Mouse (Mus musculus) G1E (cell line): ENCODE measurements at regions not wholly inside any gene's neighbourhood (a gene's known extent, or its start where the extent isn't known, plus 50 kb on each side); places are given as distances from the start of the nearest gene placed in this dataset.

Source experiments
- ATAC-seq: 2 replicates; pipeline ENCODE4 v1.8.0; 2016; ENCODE audit warnings: mild to moderate bottlenecking; ENCODE audit not compliant: insufficient number of reproducible peaks, poor library complexity, low FRiP score, severe bottlenecking; ENCODE audit errors: extremely low read depth
- DNase-seq: peaks from one replicate; pipeline ENCODE4 v3.0.0; 2012; ENCODE audit warnings: low spot score
- H3K27me3 ChIP-seq: 2 replicates; pipeline ENCODE4 v1.6.1; 2012; ENCODE audit warnings: mild to moderate bottlenecking, low read length, inconsistent platforms; ENCODE audit not compliant: insufficient read depth
- H3K36me3 ChIP-seq: replicated peaks from 2 replicates; pipeline ENCODE3; 2012; ENCODE audit warnings: mild to moderate bottlenecking, inconsistent platforms
- H3K4me1 ChIP-seq: 2 replicates; pipeline ENCODE4 v1.6.1; 2012; ENCODE audit warnings: low read depth, low read length, inconsistent platforms, mixed read lengths; ENCODE audit not compliant: insufficient read depth
- H3K4me3 ChIP-seq: 2 replicates; pipeline ENCODE4 v1.5.1; 2012; ENCODE audit warnings: low read depth, mild to moderate bottlenecking, inconsistent platforms, low read length, moderate library complexity, mixed read lengths
- H3K9me3 ChIP-seq: replicated peaks from 2 replicates; pipeline ENCODE4 v1.6.1; 2012; ENCODE audit warnings: inconsistent platforms
- CTCF ChIP-seq: IDR thresholded peaks from 2 replicates; pipeline ENCODE4 v1.5.1; 2012; ENCODE audit warnings: low read depth, low read length, inconsistent platforms, mixed read lengths
- GATA1 ChIP-seq: IDR thresholded peaks from 2 replicates; pipeline ENCODE4 v1.6.1; 2012; ENCODE audit warnings: borderline replicate concordance, low read length, inconsistent platforms, mixed read lengths
- GATA2 ChIP-seq: IDR thresholded peaks from 2 replicates; pipeline ENCODE4 v1.6.1; 2012; ENCODE audit warnings: low read depth, low read length, inconsistent platforms, borderline replicate concordance
- POLR2AphosphoS5 ChIP-seq: IDR thresholded peaks from 2 replicates; pipeline ENCODE4 v1.6.1; 2012; ENCODE audit warnings: low read depth, low read length, inconsistent platforms; ENCODE audit not compliant: insufficient replicate concordance
- TAL1 ChIP-seq: conservative IDR thresholded peaks from 2 replicates; pipeline ENCODE4 v1.6.1; 2012; ENCODE audit warnings: low read depth, low read length, inconsistent platforms, mixed read lengths

DNA sequence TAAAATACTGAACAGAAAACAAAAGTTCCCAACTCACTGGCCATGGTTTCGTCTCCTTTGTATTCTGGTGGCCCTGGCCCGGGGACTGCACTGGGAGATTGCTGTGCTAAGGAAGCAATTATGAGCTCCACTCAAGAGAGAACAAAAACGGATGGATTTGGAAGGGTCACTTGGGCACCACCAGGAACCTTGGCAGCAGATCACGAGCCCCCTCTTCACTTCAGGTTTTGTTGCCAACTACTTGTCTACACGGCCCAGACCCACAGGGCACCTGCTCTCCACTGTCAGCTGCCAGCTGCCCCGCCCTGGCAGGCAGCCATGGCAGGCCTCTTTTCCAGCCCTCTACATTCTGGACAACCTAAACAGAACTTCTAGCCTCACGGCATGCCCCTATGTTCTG is 199.8 kb upstream of the Klf14 start:
- TF ChIP-seq GATA1, result no peak
- TF ChIP-seq CTCF, result no peak
- no peak for TF ChIP-seq POLR2AphosphoS5
- no peak for TF ChIP-seq TAL1
- TF ChIP-seq GATA2, result no peak
- Histone ChIP-seq H3K4me3 (no peak overlapping the region), H3K4me1 (no peaks in the 10 kb centered on the region), H3K36me3 (no peaks in the 10 kb centered on the region), H3K9me3 (no peaks in the 10 kb centered on the region), H3K27me3 (peaks cover 3% of the 10 kb centered on the region)
- ATAC-seq, result no peak
- DNase-seq, result no peak

DNA sequence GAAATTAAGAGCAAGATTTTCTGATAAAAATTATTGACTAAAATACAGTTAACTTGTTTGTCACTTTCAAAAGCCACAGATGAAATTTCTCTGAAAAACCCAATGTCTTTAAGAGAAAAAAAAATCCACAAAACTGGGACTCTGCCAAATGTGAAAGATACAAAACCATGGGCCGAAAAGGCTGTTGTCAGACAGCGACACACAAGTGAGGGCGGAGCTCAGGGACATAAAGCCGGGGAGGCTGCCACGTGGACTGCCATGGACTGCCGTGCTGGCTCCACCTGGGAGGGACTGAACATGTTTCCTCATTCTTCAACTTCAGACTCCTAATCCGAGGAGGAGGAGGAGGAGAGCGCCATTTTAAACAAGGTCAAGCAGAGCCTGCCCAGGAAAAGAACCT is 200.4 kb upstream of the Klf14 start:
- Histone ChIP-seq H3K36me3 (no peaks in the 10 kb centered on the region), H3K27me3 (peaks cover 3% of the 10 kb centered on the region), H3K9me3 (no peaks in the 10 kb centered on the region), H3K4me1 (no peaks in the 10 kb centered on the region), H3K4me3 (no peak overlapping the region)
- DNase-seq, result peak; percentile 46
- TF ChIP-seq GATA2 (no peak), POLR2AphosphoS5 (no peak), CTCF (no peak), TAL1 (no peak), GATA1 (no peak)
- ATAC-seq, result no peak

DNA sequence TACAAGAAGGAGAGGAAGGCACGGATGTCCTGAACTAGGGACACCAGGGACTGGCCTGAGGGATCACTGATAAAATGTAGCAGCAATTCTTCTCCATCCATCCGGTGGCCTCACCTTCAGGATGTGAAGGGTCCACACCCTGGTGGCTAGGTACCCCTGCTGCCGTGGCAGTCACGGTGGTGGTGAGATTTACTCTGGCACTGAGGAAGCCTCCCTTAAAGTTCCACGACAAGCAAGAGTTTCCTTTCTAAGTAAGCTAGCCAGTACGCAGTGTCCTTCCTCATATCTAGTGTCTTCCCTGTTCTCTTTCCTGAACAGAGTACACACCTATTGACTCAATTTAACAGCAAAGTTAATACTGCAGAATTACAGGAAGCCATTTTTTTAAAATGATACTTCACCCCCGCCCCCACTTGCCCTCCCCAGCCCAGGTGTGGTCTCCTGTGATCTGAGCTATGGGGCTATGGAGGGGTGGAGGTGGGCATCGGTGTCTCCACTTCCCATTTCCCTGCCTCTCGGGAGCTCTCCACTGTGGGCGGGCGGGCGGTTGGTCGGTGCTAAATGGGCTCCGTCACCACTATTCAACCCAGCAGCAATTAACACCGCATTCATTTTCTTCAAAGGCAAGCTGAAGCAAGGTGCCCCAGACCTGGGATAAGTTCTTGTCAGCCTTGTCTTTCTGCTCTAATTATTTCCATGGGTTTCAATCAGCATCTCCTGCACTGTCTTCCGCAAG is 201.2 kb upstream of the Klf14 start:
- ATAC-seq (no peak), DNase-seq (no peak)
- Histone ChIP-seq H3K4me3 (no peak overlapping the region), H3K4me1 (no peaks in the 10 kb centered on the region), H3K27me3 (peaks cover 2% of the 10 kb centered on the region), H3K36me3 (no peaks in the 10 kb centered on the region), H3K9me3 (no peaks in the 10 kb centered on the region)
- TF ChIP-seq POLR2AphosphoS5 (no peak), TAL1 (no peak), GATA1 (no peak), GATA2 (no peak), CTCF (no peak)

DNA sequence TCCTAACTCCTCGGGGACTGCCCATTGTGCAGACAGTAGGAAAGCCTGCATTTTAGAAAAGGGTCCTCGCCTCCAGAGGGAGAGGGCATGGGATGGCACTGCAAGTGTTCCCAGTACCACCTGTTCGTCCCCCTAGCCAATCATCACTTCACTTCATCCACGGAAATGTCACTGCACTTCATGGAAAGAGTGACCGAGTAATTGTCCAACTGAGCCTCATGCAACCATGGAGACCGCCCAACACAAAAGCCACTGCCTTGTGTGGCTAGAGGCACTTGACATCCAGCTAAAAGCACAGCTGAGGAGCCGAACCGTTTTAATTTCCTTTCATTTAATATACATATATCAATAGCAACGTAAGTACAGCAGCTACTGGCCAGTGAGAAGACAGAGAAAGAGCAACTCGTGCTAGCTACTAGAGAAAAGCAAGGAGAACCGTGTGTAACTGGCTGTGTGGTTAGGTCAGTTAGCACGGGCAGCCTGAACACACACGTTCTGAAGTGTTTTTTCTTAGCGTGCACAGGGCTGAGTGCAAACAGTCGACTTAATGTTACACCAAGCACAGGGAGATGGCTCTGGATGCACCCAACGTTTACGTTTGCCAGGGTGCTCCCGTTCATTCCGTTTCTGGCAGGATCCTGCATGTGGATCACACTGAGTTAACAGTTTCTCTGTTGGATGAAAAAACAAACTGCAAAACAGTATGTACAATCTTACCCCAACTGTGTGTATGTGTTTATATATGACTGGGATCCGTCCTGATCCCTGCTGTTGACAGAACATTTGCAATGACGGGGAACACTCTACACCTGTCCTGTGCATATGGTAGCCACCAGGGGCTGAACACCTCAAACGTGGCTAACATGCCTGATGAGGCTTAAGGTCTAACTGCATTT is 202.8 kb upstream of the Klf14 start:
- Histone ChIP-seq H3K9me3 (no peaks in the 10 kb centered on the region), H3K4me3 (no peak overlapping the region), H3K36me3 (no peaks in the 10 kb centered on the region), H3K4me1 (no peaks in the 10 kb centered on the region), H3K27me3 (no peaks in the 10 kb centered on the region; the same call in 1 of the 2 replicates)
- ATAC-seq (no peak), DNase-seq (no peak)
- TF ChIP-seq TAL1 (no peak), GATA1 (no peak), GATA2 (no peak), POLR2AphosphoS5 (no peak), CTCF (no peak)

DNA sequence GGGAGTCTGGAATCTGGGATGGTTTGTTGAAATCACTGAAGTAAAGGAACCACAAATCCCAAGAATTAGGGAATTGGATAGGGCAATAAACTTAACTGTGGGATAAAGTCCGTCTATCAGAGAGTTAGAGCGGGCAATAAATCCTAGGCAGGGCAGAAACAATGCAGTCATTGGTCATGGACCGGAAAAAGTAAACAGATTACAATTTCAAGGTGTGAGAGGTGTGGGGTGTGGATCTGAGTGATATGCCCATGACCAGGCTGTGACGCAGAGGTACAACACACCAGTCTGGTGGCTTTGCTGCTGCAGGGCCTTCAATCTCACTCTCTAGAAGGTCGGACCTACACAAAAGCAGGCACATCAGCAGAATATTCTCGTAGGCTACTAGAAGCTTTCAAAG is 206.1 kb upstream of the Klf14 start:
- no peaks in the 10 kb centered on the region for H3K9me3 ChIP-seq
- no peak overlapping the region for H3K4me3 ChIP-seq
- no peaks in the 10 kb centered on the region for H3K4me1 ChIP-seq
- DNase-seq (no peak), ATAC-seq (no peak)
- TF ChIP-seq GATA2 (no peak), TAL1 (no peak)
- H3K27me3 ChIP-seq, result peaks cover 15% of the 10 kb centered on the region; the same call in 1 of the 2 replicates
- H3K36me3 ChIP-seq, result no peaks in the 10 kb centered on the region

DNA sequence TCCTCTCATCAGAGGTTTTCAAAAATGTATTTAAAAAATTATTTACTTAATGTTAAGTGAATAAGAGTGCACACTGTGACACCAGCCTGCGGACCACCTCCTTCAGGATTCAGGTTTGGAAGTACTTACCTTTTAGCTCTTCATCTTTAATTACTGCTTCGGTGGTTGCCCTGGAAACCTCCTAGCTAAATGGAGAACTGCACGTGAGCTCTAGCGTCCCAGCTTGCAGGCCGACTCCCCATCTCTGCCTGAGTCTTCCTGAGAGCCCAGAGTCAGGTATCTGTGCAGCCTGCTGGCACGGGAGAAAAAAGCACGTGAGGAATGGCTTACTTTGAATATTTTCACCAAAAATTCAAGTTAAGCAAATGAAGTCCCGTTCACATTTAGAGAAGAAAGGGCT is 207.5 kb upstream of the Klf14 start:
- Histone ChIP-seq H3K4me1 (no peaks in the 10 kb centered on the region), H3K27me3 (peaks cover 20% of the 10 kb centered on the region; the same call in 1 of the 2 replicates), H3K9me3 (no peaks in the 10 kb centered on the region), H3K36me3 (no peaks in the 10 kb centered on the region), H3K4me3 (no peak overlapping the region)
- TF ChIP-seq POLR2AphosphoS5 (no peak), GATA2 (no peak), CTCF (no peak), TAL1 (no peak), GATA1 (no peak)
- DNase-seq, result no peak
- ATAC-seq, result no peak
